Mouse (Mus musculus) neural tube, embryonic 10.5 days (tissue): ENCODE results near the gene Tbc1d23.
A peak's percentile ranks its signal among the peaks of the same experiment; 100 is the strongest.

Experiments used
- DNase-seq: peaks from one replicate; pipeline ENCODE4 v3.0.0-alpha.2; 2017; ENCODE audit warnings: low spot score; ENCODE audit errors: extremely low spot score

Tbc1d23 gene

DNA sequence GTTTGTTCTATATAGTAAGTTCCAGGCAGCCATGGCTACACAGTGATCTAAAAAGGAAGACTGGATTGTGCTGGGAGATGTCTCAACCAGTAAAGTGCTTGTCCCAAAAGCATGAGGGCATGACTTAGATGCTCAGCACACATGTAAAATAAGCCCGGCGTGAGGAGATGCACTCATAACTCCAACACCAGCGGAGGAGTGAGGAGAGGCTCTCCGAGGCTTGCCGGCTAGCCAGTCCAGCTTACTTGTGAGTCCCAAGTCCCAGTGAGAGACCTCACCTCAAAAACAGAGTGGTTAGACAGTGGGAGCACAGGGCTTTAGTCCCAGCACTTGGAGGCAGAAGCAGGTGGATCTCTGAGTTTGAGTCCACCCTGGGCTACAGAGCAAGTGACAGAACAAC lies 66.1 kb downstream of the Tbc1d23 start:
- no peak for DNase-seq

DNA sequence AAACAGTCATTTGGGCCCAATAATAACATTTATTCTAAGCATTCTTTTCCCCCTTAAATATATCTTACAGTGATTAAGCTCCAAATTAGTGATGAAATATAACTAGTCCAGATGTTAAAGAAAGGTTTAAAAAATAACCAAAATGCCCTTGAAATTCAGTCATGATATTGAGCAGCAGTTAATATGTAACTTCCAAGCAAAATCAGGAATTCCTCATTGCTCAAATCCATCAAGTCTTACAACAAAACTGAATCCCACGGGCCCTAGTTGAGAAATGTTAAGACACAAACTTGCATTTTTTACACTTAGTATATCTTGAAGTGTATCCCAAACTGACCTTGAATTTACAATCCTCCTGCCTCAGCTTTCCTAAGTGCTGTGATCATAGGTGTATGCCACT lies 67.6 kb downstream of the Tbc1d23 start:
- DNase-seq: no peak

DNA sequence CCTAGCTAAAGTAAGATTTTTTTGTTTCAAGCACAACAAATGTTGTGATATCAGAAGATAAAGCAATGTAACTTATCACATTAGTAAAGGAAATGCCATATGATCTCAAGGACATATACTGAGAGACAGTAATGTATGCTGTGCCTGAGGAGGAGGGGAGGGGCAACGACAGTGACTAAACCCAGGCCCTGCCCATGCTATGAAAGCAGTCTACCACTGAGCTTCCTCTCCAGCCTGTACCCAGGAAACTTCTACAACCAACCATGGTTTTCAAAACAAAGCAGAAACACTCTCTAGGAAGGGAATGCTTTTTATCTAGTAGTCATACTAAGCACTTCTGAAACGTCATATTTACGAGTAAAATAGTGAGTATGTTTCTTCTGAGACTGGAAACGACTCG lies 68.5 kb downstream of the Tbc1d23 start:
- no peak for DNase-seq

DNA sequence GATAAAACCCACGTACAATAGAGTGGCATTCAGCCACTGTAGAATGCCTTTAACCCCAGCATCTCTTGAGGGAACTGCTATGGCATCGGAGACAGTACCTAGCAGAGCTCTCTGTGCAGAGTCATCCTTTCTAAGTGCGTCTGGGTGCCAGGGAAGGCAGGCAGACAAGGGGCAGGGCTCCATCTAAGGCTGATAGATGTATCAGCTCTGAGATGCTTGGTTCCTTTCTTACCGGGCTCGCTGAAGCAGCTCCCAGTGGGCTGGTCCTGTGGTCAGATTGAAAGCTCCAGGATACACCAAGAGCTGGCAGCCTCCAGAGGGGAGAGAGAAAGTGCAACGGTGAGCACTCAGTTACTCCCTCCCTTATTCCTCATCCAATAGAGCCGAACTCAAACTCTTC lies 71.5 kb downstream of the Tbc1d23 start:
- no peak for DNase-seq

DNA sequence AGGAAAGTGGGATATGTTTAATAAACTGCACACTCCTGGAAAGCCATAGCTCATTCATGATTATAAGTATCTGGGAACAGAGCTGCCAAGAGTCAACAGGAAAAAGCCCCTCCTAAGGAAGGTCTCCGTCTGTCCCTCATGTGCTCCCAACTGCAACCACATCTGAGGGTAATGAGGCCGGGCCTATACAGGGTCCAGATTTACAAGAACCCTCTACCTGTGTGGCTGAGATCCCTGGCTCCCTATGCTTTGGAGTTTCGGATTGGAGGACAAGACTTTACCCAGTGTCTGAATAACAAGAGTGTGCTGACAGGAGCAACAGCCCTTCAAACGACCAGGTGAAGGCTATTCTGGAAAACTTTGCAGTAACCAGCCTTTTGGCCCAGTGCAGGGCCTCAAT lies 73.6 kb downstream of the Tbc1d23 start:
- no peak for DNase-seq

DNA sequence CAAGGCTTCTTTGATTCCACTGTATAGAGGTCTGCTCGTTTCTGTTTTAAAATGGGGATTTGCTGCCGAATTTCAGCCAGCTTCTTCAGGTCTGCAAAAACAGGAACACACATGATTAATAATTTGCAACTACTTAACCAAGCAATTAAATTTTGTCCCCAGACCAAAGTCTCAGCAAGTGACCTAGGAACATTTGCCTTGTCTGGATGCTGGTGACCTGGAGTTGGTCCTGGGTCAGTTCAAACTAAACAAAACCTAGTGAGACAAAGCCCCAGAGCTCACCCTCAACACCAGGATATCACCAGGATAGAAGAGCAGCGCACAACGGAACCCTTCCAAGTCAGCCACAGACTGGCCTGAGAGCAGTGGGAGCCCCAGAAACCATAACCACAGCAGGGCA lies 74.2 kb downstream of the Tbc1d23 start:
- no peak for DNase-seq

DNA sequence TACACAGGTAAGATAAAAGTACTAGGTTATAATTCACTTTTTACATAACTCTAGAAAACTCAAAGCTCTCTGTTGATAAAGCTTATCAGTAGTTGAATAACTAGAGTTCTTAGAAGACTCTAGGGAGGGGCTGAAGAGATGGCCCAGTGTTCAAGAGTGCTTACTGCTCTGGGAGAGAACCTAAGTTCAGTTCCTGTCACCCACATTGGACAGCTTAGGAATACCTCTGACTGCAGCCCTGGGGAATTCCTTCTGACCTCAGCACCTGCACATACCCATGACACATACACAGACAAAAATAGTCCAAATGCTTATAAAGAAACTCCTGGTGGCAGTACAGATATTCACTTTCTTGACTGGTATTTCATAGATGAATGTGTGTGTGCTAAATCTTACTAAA lies 75.4 kb downstream of the Tbc1d23 start:
- DNase-seq: no peak

DNA sequence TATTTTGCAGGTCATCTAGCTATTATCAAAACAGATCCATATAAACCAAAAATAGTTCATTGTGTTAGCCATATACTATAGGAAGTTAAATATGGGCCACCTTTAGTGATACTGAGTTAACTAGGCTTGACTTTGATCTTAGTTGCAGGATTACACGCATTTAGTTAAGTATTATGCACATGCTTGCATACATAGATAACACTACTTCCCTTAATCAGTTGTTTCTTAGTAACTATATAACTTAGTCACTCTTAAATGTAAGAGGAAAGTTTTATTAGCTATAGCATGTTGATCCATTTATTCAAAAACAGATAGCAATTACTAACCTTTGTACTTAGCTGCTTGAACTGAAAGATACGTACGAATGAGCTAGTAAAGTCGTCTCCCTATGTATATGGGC lies 79.9 kb downstream of the Tbc1d23 start:
- DNase-seq: no peak

DNA sequence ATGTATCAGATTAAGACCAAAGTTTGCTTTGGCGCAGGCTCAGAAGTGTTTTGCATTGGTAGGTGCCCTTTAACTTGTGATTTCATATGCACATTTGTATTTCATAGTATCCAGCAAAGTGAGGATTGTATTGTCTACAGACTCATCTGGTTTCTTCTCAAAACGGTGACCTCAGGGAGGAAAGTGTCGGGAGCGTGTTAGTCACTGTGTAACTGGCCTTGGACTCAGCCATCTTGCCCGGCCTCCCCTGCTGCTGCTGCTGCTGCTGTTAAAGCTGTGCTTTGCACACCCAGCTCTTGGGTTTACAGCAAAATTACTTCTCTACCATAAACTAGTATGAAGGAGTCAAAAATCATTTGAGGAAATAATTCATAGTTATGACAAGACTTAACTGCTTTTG lies 86.6 kb downstream of the Tbc1d23 start:
- DNase-seq: no peak

DNA sequence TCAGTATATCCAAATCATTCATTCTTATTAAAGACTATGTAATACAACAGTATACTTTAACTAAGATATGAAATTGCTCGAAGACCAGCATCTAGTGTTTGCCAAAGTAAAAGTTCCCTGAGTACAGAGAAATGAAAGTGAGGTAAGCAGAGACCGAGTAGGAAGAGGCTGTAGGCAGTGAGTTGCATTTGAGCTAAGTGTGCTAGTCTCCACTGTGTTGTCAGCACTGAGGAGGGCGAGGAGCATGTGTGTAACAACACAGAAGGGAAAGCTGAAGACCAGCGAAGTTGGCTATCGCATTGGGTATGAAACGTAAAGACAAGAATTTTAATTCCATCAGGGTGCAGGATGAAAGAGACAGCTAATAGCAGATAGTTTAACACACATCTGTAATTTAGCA lies 97.7 kb downstream of the Tbc1d23 start:
- DNase-seq: no peak

DNA sequence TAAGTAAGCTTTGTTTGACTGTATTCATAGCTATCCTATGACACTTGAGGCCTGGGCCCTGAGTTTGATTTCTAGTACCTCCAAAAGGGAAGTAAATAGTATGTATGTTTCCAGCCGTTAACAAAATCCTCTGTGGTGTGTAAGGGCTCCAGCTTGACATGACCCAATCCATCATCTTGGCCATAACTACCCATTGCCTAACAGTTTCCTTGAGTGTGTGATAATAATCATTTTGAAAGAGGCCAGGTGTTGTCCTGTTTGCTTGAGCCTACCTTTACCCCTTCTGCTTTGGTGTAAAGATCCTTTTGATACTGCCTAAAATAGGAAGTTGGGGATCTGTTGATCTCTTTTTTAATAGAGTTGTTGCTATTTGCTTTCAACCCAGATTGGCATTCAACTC lies 99.0 kb downstream of the Tbc1d23 start:
- no peak for DNase-seq

DNA sequence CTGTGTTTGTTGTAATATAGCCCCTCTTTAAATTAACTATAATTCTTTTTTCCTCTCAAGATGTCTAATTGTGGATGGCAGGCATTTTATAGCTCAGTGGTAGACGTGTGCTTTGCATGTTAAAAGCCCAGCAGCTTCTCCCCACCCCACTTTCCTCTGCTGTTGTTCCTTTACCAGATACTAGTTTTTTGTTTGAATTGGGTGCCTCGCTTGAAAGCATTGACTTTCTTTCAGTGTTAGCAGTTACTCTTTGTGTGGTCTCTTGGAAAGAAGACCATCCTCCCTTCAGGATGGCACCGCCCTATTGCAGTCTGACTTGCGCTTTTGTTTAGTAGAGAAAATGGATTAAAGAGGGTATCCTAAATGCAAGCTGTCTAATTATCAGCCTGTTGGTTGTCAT lies 99.8 kb downstream of the Tbc1d23 start:
- no peak for DNase-seq

DNA sequence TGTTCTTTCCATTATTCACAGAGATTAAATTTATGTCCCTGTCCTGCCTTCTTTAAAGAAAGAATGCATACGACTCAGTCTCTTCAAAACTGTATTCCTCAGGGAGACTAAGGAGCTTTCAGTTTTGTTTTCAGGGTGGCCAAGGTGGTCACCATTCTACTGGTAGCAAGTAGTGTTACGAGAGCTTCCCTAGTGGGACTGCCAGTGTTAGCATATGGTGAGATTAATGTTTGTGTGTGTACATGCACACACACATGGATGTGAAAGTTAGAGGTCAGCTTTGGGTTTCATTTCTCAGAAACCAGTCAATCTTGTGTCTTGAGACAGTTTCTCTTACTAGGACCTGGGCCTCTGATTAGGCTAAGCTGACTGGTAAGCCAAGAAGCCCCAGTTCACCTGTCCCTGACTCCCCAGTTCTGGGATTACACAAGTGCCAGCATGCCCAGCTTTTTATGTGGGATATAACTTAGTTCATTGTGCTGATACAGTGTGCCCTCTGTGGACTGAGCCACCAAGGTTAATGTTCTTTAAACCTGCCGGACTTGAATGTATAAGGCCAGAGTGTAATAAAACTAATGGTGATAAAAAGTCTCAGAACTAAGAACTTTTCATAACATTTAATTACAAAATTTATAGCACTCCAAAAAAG lies 100.4 kb downstream of the Tbc1d23 start:
- DNase-seq: no peak

DNA sequence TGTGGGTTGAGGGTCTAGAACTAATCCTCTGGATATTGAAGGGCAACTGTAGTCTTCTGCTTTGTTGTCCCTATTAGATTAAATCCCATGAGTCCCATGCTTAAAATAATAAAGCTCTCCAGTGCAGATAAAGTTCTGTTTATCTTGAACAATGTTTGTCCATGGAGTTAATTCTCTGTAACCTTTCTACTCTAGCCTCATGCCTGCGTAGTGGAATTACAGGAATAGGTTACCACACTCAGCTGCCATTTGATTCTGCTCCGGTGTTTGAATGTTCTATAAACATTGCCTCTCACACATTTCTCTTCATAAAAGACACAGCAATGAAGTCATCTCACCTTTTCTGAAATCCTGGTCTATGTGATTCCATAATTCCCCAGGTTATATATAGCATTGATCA lies 103.5 kb downstream of the Tbc1d23 start:
- no peak for DNase-seq

DNA sequence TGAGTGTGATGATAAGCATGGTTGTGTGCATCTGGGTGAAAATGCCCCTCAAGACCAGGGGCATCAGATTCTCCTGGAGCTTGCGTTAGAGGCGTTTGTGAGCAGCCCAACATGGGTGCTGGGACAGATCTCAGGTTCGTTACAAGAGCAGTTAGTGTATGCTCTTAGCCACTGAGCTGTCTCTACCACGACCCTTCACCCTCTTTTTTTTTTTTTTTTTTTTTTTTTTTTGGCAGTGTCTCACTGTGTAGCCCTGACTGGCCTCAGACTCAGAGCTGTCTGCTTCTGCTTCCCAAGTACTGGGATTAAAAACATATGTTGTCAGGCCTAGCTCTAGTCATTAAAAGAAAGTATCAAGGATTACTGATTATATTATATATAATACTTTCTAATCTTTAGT lies 105.0 kb downstream of the Tbc1d23 start:
- no peak for DNase-seq

DNA sequence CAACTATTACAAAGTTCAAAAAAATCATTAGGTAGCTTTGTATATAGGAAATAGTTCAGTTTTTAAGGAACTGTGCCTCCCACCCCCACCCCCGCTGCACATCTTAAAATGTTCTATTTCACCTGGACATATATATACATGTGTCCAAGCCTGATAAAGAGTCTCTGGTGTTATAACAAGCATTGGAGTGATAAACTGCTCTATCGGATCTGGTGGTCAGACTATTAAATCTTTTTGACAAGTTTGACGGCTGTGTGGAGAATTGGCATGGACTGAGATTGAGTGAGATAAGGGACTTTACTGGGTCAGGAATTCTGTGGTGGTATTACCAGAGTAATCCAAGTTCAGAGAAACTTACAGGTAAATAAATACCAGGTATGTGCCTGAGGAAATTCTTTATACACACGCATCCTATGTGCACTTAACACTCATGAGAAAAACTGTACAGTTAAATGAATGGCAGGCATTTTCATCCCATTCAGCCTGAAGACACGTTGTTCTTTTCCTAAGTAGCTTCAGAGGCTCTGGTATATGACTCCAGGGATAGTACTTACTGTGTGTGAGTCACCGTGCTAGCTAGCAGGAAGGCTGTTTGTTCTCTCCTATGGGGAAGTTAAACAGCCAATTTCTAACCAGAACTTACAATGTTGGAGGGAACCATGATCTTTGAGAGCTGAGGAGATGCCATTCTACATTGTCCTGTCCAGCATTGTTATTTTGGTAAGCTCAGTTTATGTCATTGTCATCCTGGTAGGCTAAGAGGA lies 108.4 kb downstream of the Tbc1d23 start:
- no peak for DNase-seq

DNA sequence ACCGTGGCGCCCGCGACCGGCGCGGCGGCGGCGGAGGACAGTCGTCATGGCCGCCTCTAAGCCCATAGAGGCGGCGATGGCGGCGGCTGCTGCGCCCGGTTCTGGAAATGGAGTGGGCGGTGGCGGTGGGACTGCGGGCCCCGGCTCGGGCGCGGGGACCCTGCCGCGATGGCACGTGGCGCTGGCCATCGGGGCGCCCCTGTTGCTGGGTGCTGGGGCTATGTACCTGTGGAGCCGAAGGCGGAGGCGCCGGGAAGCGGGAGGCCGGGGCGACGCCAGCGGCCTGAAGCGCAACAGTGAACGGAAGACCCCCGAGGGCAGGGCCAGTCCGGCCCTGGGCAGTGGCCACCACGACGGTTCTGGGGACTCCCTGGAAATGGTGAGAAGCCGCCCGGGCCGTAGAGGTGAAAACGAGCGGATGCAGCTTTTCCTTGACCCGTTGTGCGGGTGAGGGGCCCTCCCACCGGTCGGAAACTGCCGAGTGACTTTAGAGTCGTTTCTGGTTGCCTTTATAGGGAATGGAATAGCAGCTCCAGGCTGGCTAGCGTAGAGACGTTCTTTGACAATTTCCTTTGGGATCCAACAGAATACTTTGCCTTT lies 109.4 kb downstream of the Tbc1d23 start:
- DNase-seq: no peak

DNA sequence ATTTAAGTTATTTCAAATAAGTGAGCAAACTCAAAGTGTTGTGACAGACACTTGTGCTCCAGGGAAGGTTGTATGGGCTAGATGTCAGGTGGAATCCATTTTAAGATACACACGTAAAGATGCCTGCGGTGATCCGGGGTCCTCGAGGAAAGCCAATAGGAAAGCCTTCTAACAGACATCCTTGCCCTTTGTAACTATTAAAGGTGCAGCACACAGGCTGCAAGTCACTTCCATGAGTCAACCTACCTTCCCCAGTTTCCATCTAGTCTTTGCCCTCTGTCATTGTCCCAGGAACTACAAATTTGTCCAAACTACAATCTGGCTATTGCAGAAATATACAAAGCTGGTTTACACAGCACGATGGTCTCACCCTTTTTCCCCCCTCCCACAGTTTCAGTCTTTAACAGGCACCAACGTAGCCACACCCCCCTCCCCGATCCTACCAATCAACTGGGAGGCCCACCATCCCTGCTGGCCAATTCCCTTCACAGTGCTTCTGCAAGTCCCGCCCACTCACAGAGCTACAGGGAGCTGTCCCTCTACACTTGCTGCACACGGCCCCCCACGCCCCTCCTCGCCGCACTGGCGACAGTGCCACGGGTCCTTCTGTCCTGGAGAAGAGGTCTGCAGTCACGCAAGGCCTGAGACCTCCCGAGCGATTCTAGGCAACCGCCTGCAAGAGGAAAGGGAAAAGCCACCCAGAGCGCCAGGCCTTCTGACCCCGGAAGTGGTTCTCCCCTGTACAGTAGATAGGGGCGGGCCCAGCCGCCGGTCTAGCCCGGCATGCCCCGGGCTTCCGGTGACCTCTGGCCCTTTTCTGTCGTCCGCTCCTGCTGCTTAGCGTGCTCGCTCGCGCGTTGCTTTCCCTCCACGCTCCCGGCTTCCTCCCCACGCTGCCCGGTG lies 110.1 kb downstream of the Tbc1d23 start, which contains the start of gene Tomm70a:
TSS of gene Tomm70a (plus strand) at position 791 of the 903 bp plus-strand sequence.
- DNase-seq: peak; percentile 96
